Mouse (Mus musculus): ENCODE data around the gene Ptger4.
A peak's percentile ranks its signal among the peaks of the same experiment; 100 is the strongest.
"Not testable (repeated sequence)": the region's sequence is repeated elsewhere in the genome, so short reads cannot be mapped to it uniquely, and the experiment has no call there.

The Ptger4 gene

GRCm38 (mm10) chr15:5238073-5238472 is 5.9 kb downstream of the Ptger4 start:
- DNase-seq (ENCODE audit: low read depth), result no peak

- DNase-seq (ENCODE audit: low read depth), result no peak
These were observed 6.9 kb downstream of the Ptger4 start for GRCm38 (mm10) chr15:5237012-5237660.

GRCm38 (mm10) chr15:5236538-5236937 is 7.4 kb downstream of the Ptger4 start:
- peak; percentile 49 for DNase-seq (ENCODE audit: low read depth)

- DNase-seq (ENCODE audit: low read depth), result no peak
These were observed 8.5 kb downstream of the Ptger4 start for GRCm38 (mm10) chr15:5235527-5235926.

- no peak for DNase-seq (ENCODE audit: low read depth)
These were observed 9.3 kb downstream of the Ptger4 start for GRCm38 (mm10) chr15:5234659-5235058.

- not testable (repeated sequence) for DNase-seq (ENCODE audit: low read depth)
These were observed 13.2 kb downstream of the Ptger4 start for GRCm38 (mm10) chr15:5230746-5231145.

- no peak for DNase-seq (ENCODE audit: low read depth)
These were observed 23.5 kb downstream of the Ptger4 start for GRCm38 (mm10) chr15:5220491-5220890.

- no peak for DNase-seq (ENCODE audit: low read depth)
These were observed 34.9 kb downstream of the Ptger4 start for GRCm38 (mm10) chr15:5209116-5209515.

- no peak for DNase-seq (ENCODE audit: low read depth)
These were observed 38.8 kb downstream of the Ptger4 start for GRCm38 (mm10) chr15:5205222-5205621.

- no peak for DNase-seq (ENCODE audit: low read depth)
These were observed 47.3 kb downstream of the Ptger4 start for GRCm38 (mm10) chr15:5196691-5197090.

GRCm38 (mm10) chr15:5195987-5196514 is 47.9 kb downstream of the Ptger4 start:
- DNase-seq (ENCODE audit: low read depth), result no peak

- DNase-seq (ENCODE audit: low read depth), result no peak
These were observed 49.1 kb downstream of the Ptger4 start for GRCm38 (mm10) chr15:5194931-5195330.

GRCm38 (mm10) chr15:5194446-5194845 is 49.5 kb downstream of the Ptger4 start:
- peak; percentile 59 for DNase-seq (ENCODE audit: low read depth)

GRCm38 (mm10) chr15:5193833-5194232 is 50.2 kb downstream of the Ptger4 start:
- DNase-seq (ENCODE audit: low read depth), result peak; percentile 20

GRCm38 (mm10) chr15:5189504-5190093 is 54.4 kb downstream of the Ptger4 start:
- no peak for DNase-seq (ENCODE audit: low read depth)

- DNase-seq (ENCODE audit: low read depth), result no peak
These were observed 56.0 kb downstream of the Ptger4 start for GRCm38 (mm10) chr15:5188029-5188428.

GRCm38 (mm10) chr15:5187116-5187515 is 56.9 kb downstream of the Ptger4 start:
- DNase-seq (ENCODE audit: low read depth), result no peak

GRCm38 (mm10) chr15:5186293-5186675 is 57.7 kb downstream of the Ptger4 start:
- no peak for DNase-seq (ENCODE audit: low read depth)

GRCm38 (mm10) chr15:5185366-5186292 is 58.4 kb downstream of the Ptger4 start, which contains the start of gene Ttc33:
Gene Ttc33 (plus strand): TSS chr15:5185525.
- DNase-seq (ENCODE audit: low read depth), result peak; percentile 46

- no peak for DNase-seq (ENCODE audit: low read depth)
These were observed 59.2 kb downstream of the Ptger4 start for GRCm38 (mm10) chr15:5184668-5185330.

- DNase-seq (ENCODE audit: low read depth), result no peak
These were observed 70.7 kb downstream of the Ptger4 start for GRCm38 (mm10) chr15:5173217-5173820.
